In the genomic region with DNA sequence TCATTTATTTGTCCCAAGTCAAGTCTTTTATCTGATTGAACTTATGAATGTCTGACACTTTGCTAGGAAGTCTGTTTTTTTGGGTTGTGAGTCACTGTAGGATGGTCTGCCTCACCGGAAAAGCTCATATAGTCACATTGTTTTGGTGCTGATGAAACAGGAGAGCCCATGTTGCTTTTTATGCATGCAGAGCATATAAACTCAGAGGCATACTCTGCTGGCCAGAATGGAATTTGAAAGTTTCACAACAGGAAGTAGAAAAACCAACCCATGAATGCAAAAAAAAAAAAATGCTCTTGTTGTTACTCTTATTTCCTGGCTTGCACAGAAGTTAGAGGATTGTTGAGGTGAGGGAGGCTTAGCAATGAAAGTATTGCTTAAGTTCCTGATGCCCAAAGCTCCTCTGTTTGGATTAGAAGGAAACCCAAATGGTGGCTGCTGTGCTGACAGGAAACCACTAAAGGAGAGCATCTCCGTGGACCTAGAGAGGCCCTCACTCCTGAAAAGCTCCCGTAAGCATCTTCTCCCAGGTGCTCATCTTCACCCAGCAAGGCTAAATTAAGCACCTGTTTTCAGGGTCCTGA, we compare ENCODE assay signal across 31 mouse cellular contexts.
DNase-seq lines count a peak whose midpoint lies in the region; ATAC-seq and TF ChIP-seq lines count a peak whose summit lies in the region.
"Had no signal": no experiment of that assay in that cellular context is flagged by ENCODE, and none has a peak within 500 bp of the region (broad histone marks: within the 10 kb centered on the region; RNA-seq: fewer than 3 reads in every experiment).

No protein-coding gene starts in this region.

- no peaks in the 10 kb centered on the region for H3K9me3 ChIP-seq in heart, embryonic 13.5 days
- H3K9me3 ChIP-seq in kidney, embryonic 15.5 days (replicated peaks), result no peaks in the 10 kb centered on the region
- H3K9me3 ChIP-seq: embryonic facial prominence, embryonic 13.5 days; hindbrain, embryonic 12.5 days; intestine, embryonic 15.5 days; limb, embryonic 12.5 days; liver, embryonic 15.5 days; lung, embryonic 15.5 days; midbrain, embryonic 10.5 days; neural tube, embryonic 13.5 days had no signal

- H3K9ac ChIP-seq in heart, embryonic 13.5 days, result no peak overlapping the region
- H3K9ac ChIP-seq in kidney, embryonic 15.5 days, result no peak overlapping the region
- H3K9ac ChIP-seq: embryonic facial prominence, embryonic 13.5 days; hindbrain, embryonic 12.5 days; intestine, embryonic 15.5 days; limb, embryonic 12.5 days; liver, embryonic 15.5 days; lung, embryonic 15.5 days; neural tube, embryonic 13.5 days had no signal

- intact Hi-C loops in heart, postnatal 25 days (cut with DNase I), result no loop called here

- no peak for TF ChIP-seq POLR2A in myocyte (IDR thresholded peaks at IDR 0.05; ENCODE audit: insufficient read length, low read depth)

- TF ChIP-seq CTCF in C2C12 (IDR thresholded peaks at IDR 0.05; ENCODE audit: control insufficient read depth, insufficient read depth, insufficient read length), result no peak

- ATAC-seq in heart, embryonic 13.5 days (ENCODE audit: extremely low read depth, insufficient number of reproducible peaks, low FRiP score, low TSS enrichment), result no peak
- ATAC-seq in kidney, embryonic 15.5 days (replicated peaks; ENCODE audit: low FRiP score), result no peak
- ATAC-seq: forebrain, embryonic 16.5 days; hindbrain, postnatal 0 days; intestine, embryonic 15.5 days; midbrain, embryonic 16.5 days had no signal

- H3K36me3 ChIP-seq in heart, embryonic 13.5 days, result no peaks in the 10 kb centered on the region
- H3K36me3 ChIP-seq in C2C12 (ENCODE audit: control insufficient read depth, insufficient read depth) (no peaks in the 10 kb centered on the region), myocyte (ENCODE audit: control insufficient read depth, insufficient read depth) (no peaks in the 10 kb centered on the region)
- no peaks in the 10 kb centered on the region for H3K36me3 ChIP-seq in kidney, embryonic 15.5 days
- H3K36me3 ChIP-seq: embryonic facial prominence, embryonic 13.5 days; hindbrain, embryonic 12.5 days; intestine, embryonic 15.5 days; limb, embryonic 12.5 days; liver, embryonic 15.5 days; lung, embryonic 15.5 days; midbrain, embryonic 10.5 days; neural tube, embryonic 13.5 days had no signal

- 54% methylated on average over 3 of the region's 3 CpGs for WGBS in heart, embryonic 13.5 days
- WGBS in kidney, embryonic 15.5 days, result 84% methylated on average over 3 of the region's 3 CpGs

- H3K4me3 ChIP-seq in heart, embryonic 13.5 days, result no peak overlapping the region
- no peak overlapping the region for H3K4me3 ChIP-seq in C2C12 (ENCODE audit: insufficient read depth, poor library complexity, severe bottlenecking)
- H3K4me3 ChIP-seq in myocyte, result no peak overlapping the region
- H3K4me3 ChIP-seq in kidney, embryonic 15.5 days (replicated peaks), result no peak overlapping the region
- H3K4me3 ChIP-seq: embryonic facial prominence, embryonic 13.5 days; hindbrain, embryonic 12.5 days; intestine, embryonic 15.5 days; limb, embryonic 12.5 days; liver, embryonic 15.5 days; lung, embryonic 15.5 days; midbrain, embryonic 10.5 days; neural tube, embryonic 13.5 days had no signal

- H3K27ac ChIP-seq in heart, embryonic 13.5 days (replicated peaks), result peak overlapping the region; percentile 26
- H3K27ac ChIP-seq in kidney, embryonic 15.5 days, result no peak overlapping the region
- H3K27ac ChIP-seq: embryonic facial prominence, embryonic 13.5 days; hindbrain, embryonic 12.5 days; hindbrain, postnatal 0 days; intestine, embryonic 15.5 days; kidney, postnatal 0 days; limb, embryonic 12.5 days; liver, embryonic 15.5 days; lung, embryonic 15.5 days; macrophage; midbrain, embryonic 10.5 days; neural tube, embryonic 13.5 days; stomach, postnatal 0 days had no signal

- no peak overlapping the region for H3ac ChIP-seq in C2C12 (ENCODE audit: control insufficient read depth, insufficient read length, low read depth)
- no peak overlapping the region for H3ac ChIP-seq in myocyte (ENCODE audit: control insufficient read depth, insufficient read length)

- H3K4me1 ChIP-seq in heart, embryonic 13.5 days, result peaks cover 27% of the 10 kb centered on the region
- no peaks in the 10 kb centered on the region for H3K4me1 ChIP-seq in kidney, embryonic 15.5 days
- H3K4me1 ChIP-seq: embryonic facial prominence, embryonic 13.5 days; hindbrain, embryonic 12.5 days; intestine, embryonic 15.5 days; limb, embryonic 12.5 days; liver, embryonic 15.5 days; lung, embryonic 15.5 days; midbrain, embryonic 10.5 days had no signal

- no peaks in the 10 kb centered on the region for H3K79me2 ChIP-seq in C2C12 (ENCODE audit: control insufficient read depth, insufficient read depth)
- no peaks in the 10 kb centered on the region for H3K79me2 ChIP-seq in myocyte (ENCODE audit: control insufficient read depth, insufficient read depth)

- DNase-seq in heart, postnatal 25 days (ENCODE audit: low spot score), result no peak
- DNase-seq in fibroblast of lung, adult 2 months (ENCODE audit: low read depth), result peak; percentile 7
- DNase-seq in kidney, postnatal 36 days, result no peak
- DNase-seq: adrenal gland, postnatal 14 days; cerebellum, adult 11 months; cerebellum, adult 9-10 months; gastrocnemius, postnatal 10 days; heart, postnatal 10 days; kidney, adult 2 months; right cerebral cortex, postnatal 4 days; thymus, adult 18-20 months; thymus, postnatal 25 days had no signal

- no peaks in the 10 kb centered on the region for H3K79me3 ChIP-seq in C2C12 (ENCODE audit: low read depth)

- no peak overlapping the region for H3K4me2 ChIP-seq in heart, embryonic 13.5 days
- peak overlapping the region; percentile 28 for H3K4me2 ChIP-seq in myocyte (ENCODE audit: low read depth)
- H3K4me2 ChIP-seq in kidney, embryonic 15.5 days, result no peak overlapping the region
- H3K4me2 ChIP-seq: embryonic facial prominence, embryonic 13.5 days; hindbrain, embryonic 12.5 days; intestine, embryonic 15.5 days; limb, embryonic 12.5 days; liver, embryonic 15.5 days; lung, embryonic 15.5 days; neural tube, embryonic 13.5 days had no signal

- H3K27me3 ChIP-seq in heart, embryonic 13.5 days (replicated peaks), result no peaks in the 10 kb centered on the region
- H3K27me3 ChIP-seq in C2C12 (ENCODE audit: control insufficient read depth, insufficient read depth, insufficient read length), result no peaks in the 10 kb centered on the region
- no peaks in the 10 kb centered on the region for H3K27me3 ChIP-seq in myocyte (ENCODE audit: control insufficient read depth, insufficient read depth, insufficient read length)
- H3K27me3 ChIP-seq in kidney, embryonic 15.5 days, result no peaks in the 10 kb centered on the region
- H3K27me3 ChIP-seq: CH12.LX; embryonic facial prominence, embryonic 13.5 days; hindbrain, embryonic 12.5 days; intestine, embryonic 15.5 days; limb, embryonic 12.5 days; liver, embryonic 15.5 days; lung, embryonic 15.5 days; neural tube, embryonic 13.5 days had no signal

TF ChIP-seq in C2C12, 6 proteins besides CTCF, POLR2A, EP300 and RAD21:
- peak; percentile 6 for TF ChIP-seq CEBPB (IDR thresholded peaks at IDR 0.05; ENCODE audit: low read depth)
- TF ChIP-seq MAX (IDR thresholded peaks at IDR 0.05), result no peak

TF ChIP-seq in myocyte, 11 proteins besides CTCF, POLR2A, EP300 and RAD21:
- TF ChIP-seq CEBPB (IDR thresholded peaks at IDR 0.05; ENCODE audit: insufficient read depth, poor library complexity, severe bottlenecking) (no peak), E2F4 (IDR thresholded peaks at IDR 0.05; ENCODE audit: insufficient read depth) (no peak), POLR2AphosphoS2 (IDR thresholded peaks at IDR 0.05; ENCODE audit: insufficient read length, low read depth) (no peak), MYOG (IDR thresholded peaks at IDR 0.05; ENCODE audit: control insufficient read depth in 1 of 3, insufficient read depth in 1 of 3, insufficient read length in 2 of 3, low read depth in 2 of 3) (no peak), TCF12 (IDR thresholded peaks at IDR 0.05; ENCODE audit: insufficient read depth, poor library complexity, severe bottlenecking) (no peak), USF1 (IDR thresholded peaks at IDR 0.05; ENCODE audit: low read depth) (no peak), TCF3 (IDR thresholded peaks at IDR 0.05; ENCODE audit: insufficient read length, low read depth) (no peak), MAX (IDR thresholded peaks at IDR 0.05; ENCODE audit: low read depth) (no peak), MYOD1 (IDR thresholded peaks at IDR 0.05; ENCODE audit: control insufficient read depth in 1 of 3, insufficient read length in 2 of 3, low read depth in 2 of 3) (no peak), SRF (IDR thresholded peaks at IDR 0.05; ENCODE audit: control insufficient read depth, insufficient read length, low read depth) (no peak), REST (IDR thresholded peaks at IDR 0.05; ENCODE audit: insufficient read depth, insufficient read length) (no peak)
